Comparison of ENCODE assay signal across 22 mouse cellular contexts in genomic region chr7:133911881-133912280, GRCm38 (mm10).
DNase-seq lines count a peak whose midpoint lies in the region; ATAC-seq and TF ChIP-seq lines count a peak whose summit lies in the region.
"Had no signal": no experiment of that assay in that cellular context is flagged by ENCODE, and none has a peak within 500 bp of the region (broad histone marks: within the 10 kb centered on the region; RNA-seq: fewer than 3 reads in every experiment).

No protein-coding gene starts in this region.

- peak; percentile 41 for DNase-seq in heart, adult 11 months
- DNase-seq in heart, postnatal 10 days = no peak
- DNase-seq in brain, adult 2 months (ENCODE audit: low read depth, low spot score) = peak; percentile 77
- DNase-seq in layer of hippocampus, adult 9-10 months (ENCODE audit: low spot score) = peak; percentile 77
- DNase-seq in left cerebral cortex, postnatal 25 days (ENCODE audit: low spot score in 2 of 2) = peak; percentile 47 to 76
- DNase-seq in cerebellum, adult 2 months = no peak
- DNase-seq in gastrocnemius, postnatal 14 days = no peak
- DNase-seq: cerebellum, adult 9-10 months; gastrocnemius, adult 2 months; heart, adult 18-20 months; heart, postnatal 36 days; kidney, postnatal 36 days; lung, embryonic 14.5 days; lung, postnatal 4 days; retina, postnatal 1 day had no signal

- no peak for TF ChIP-seq POLR2A in cerebellum, adult 2 months (IDR thresholded peaks at IDR 0.05; ENCODE audit: borderline replicate concordance, insufficient read depth, low read length)

- TF ChIP-seq CTCF in cerebellum, adult 2 months (IDR thresholded peaks at IDR 0.05; ENCODE audit: borderline replicate concordance, insufficient read depth, low read depth, low read length) = no peak

- H3K27me3 ChIP-seq in cerebellum, adult 2 months (ENCODE audit: control insufficient read depth, insufficient read depth, low read length) = no peaks in the 10 kb centered on the region
- H3K27me3 ChIP-seq: forebrain, embryonic 13.5 days; heart, embryonic 13.5 days; intestine, embryonic 15.5 days; stomach, embryonic 15.5 days had no signal

- 72% methylated on average over 3 of the region's 3 CpGs for WGBS in cerebellum, adult 2 months

- H3K4me3 ChIP-seq in cerebellum, adult 2 months (replicated peaks; ENCODE audit: insufficient read depth, low read depth, low read length) = no peak overlapping the region
- H3K4me3 ChIP-seq: erythroblast, embryonic 14.5 days; forebrain, embryonic 13.5 days; gastrocnemius, adult 2 months; heart, embryonic 13.5 days; intestine, embryonic 15.5 days; stomach, embryonic 15.5 days had no signal

- intact Hi-C loops in heart, postnatal 10 days (cut with DNase I) = no loop called here
- intact Hi-C loops in left cerebral cortex, postnatal 25 days (cut with DNase I) = no loop called here
- intact Hi-C loops in gastrocnemius, postnatal 14 days (cut with DNase I; ENCODE audit: low total_unique reads) = no loop called here

- no peaks in the 10 kb centered on the region for H3K4me1 ChIP-seq in cerebellum, adult 2 months (ENCODE audit: control insufficient read depth, insufficient read depth, low read length)
- H3K4me1 ChIP-seq: forebrain, embryonic 13.5 days; heart, embryonic 13.5 days; intestine, embryonic 15.5 days; stomach, embryonic 15.5 days had no signal

- no peak for ATAC-seq in erythroblast, adult 5-6 weeks (replicated peaks; ENCODE audit: low FRiP score, poor library complexity, severe bottlenecking)
- ATAC-seq: forebrain, embryonic 13.5 days; intestine, embryonic 15.5 days had no signal

- H3K27ac ChIP-seq in cerebellum, adult 2 months (ENCODE audit: insufficient read depth, low read length) = no peak overlapping the region
- H3K27ac ChIP-seq: forebrain, embryonic 13.5 days; gastrocnemius, adult 2 months; heart, embryonic 13.5 days; hindbrain, embryonic 14.5 days; intestine, embryonic 15.5 days; stomach, embryonic 15.5 days had no signal

Comparison
In these comparisons a context has a peak if more than half of its experiments do, and no peak if none do; other contexts are left out.
1. DNase-seq: peak in heart, adult 11 months (single experiment), brain, adult 2 months (single experiment), layer of hippocampus, adult 9-10 months (single experiment) and left cerebral cortex, postnatal 25 days (2 of 2); none in heart, postnatal 10 days (0 of 2), cerebellum, adult 2 months (0 of 2) and gastrocnemius, postnatal 14 days (single experiment).